Mouse (Mus musculus): ENCODE results near the gene Cst6.
"Not testable (repeated sequence)": the region's sequence is repeated elsewhere in the genome, so short reads cannot be mapped to it uniquely, and the experiment has no call there.

Gene Cst6

DNA sequence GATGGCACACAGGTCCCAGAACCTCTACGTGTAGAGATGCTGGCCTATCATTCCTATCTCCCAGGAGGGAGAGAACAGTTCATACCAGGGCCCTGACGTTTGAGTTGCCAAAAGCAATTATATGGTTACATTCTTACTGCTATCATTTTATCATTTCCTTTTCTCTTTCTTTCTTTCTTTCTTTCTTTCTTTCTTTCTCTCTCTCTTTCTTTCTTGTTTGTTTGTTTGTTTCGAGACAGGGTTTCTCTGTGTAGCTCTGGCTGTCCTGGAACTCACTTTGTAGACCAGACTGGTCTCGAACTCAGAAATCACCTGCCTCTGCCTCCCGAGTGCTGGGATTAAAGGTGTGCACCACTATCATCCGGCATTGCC, at the start of gene Cst6:
Gene Cst6, minus strand, starts transcription at position 73 of the 372 bp plus-strand sequence.
- DNase-seq = not testable (repeated sequence)

DNA sequence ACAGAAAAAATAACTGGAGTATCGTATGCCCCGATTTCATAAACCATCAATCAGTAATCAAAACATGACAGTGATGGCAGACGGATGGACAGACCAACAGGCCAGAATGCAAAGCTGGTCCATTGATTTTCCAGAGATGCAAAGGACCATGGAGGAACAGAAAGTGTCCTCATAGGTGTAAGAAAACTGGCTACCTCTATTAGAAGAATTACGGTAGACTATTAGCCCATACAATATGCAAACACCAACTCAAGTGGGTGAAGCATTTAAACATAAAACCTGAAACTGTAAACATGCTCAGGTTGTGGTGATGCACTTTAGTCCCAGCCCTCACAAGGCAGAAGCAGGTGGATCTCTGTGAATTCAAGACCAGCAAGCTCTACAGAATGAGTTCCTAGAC, 46.0 kb upstream of the Cst6 start:
- DNase-seq = no peak

DNA sequence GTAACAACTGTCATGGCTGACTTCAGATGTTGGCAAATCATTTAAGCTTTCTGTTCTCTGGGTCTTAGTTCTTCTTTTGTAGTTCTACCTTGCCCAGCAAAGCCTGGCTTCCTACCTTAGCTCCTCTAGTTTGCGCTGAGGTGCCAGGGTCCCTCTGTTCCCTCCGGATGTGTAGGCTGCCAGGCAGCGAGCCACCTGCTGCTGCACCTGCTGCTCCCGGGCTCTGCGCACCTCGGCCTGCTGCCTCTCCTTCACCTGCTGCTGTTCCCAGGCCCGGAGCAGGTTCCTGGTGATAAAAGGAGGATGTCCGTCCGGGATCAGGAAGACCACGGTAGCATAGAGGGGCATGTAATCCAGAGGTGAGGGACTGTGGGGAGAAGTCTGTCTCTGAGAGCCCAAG, 44.8 kb upstream of the Cst6 start:
- no peak for DNase-seq

DNA sequence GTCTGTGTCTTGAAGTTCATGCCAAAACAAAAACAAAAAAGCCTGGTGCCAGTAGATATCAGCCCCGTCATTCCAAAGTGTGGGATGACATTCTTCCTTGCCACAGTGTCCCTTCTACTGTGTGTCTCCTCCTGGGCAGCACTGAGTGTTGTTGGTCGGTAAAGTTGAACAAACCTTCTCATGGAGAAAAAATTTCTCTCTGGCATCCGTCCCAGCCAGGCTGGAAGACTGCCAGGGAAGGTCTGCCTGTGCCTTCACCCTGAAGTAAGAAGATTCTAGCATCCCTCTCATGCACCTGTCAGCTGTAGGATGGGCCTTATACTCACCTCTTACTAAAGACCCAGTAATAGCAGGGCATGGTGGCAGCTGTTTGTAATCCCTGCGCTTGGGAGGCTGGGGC, 43.5 kb upstream of the Cst6 start:
- DNase-seq = peak; percentile 34

DNA sequence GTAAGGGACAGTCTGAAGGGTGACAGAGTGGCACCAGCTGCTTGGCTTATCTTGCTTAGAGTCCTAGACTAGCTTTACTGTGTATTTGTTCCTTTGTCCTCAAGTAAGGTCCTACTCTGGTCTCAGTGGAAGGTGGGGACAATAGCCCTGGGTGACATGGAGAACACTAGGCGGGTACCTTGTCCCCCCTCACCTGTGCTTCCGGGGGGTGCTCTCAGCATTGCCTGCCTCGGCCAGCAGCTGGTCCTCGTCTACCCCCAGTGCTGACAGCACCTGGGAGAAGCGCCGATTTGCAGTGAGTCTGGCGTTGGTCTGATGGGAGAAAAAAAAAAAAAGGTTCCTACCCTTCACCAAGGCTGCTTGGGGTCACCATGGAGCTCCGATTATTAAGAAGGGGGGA, 41.0 kb upstream of the Cst6 start:
- no peak for DNase-seq

DNA sequence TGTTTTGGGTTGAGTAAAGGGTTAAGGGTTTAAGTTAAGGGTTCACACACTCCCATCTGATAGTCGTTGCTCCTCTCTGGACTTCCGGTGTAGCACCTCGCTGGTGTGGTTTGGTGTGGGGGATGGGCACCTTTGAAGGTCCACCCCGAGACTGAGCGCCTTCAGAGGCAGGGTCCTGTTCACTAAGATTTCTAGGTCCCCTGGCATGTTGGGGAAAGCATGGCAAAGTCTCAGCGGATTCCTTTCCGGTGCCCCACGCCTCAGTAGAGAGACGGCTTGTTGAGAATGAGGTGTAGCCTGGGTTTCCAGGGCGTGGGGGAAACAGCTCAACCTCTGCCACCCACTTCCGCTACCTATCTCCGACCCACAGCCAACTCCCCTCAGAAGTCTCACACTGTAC, 40.3 kb upstream of the Cst6 start:
- no peak for DNase-seq

DNA sequence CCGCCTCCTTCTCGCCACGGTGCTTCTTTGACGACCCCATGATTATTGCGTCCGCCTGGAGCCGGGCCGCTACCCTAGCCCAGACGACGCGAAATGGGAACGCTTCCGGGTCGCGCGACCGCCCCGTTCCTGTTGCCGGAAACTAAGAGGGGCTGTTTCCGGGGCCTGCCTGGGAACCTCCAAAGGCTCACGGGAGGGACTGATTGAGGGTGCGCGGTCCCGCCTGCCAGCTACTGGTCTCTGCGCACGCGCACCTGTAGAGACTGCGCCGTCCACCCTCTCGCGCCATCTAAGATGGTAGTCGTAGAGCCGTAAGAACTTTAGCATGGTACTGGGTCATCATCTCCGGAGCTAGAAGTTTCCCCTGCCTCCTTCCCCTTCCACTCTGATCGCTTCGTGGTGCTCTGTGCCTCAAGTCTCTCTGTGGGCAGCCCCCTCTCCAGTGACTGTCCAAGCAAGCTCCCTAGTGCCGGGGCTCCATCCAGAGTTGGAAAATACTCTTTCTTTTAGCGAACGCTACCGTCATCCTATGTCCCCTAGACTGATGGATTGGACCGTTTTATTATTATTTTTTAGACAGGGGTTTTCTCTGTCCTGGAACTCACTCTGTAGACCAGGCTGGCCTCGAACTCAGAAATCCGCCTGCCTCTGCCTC, 39.3 kb upstream of the Cst6 start, which contains the start of gene Sart1:
Gene Sart1, minus strand, starts transcription at position 116 of the 655 bp plus-strand sequence.
- DNase-seq = peak; percentile 92

DNA sequence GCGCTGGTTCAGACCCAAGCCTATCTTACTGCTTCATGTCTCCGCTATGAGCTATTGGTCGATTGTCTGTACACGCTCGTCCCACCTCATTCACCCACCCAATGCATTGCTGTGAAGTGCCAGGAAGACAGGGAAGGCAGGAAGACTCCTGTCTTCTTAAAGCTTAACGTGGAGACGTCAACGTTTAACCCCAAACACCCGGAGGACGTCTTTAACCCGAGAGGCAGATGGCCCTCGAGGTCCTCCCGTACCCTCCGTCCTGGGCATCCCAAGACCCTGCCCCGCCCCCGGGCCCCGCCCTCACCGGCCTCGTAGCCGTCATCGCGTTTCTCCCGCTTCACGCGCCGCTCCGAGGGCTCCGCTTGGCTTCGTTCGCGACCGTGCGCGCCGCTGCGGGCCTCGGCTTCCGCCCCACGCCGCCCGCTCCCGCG, 38.7 kb upstream of the Cst6 start:
- peak; percentile 28 for DNase-seq

DNA sequence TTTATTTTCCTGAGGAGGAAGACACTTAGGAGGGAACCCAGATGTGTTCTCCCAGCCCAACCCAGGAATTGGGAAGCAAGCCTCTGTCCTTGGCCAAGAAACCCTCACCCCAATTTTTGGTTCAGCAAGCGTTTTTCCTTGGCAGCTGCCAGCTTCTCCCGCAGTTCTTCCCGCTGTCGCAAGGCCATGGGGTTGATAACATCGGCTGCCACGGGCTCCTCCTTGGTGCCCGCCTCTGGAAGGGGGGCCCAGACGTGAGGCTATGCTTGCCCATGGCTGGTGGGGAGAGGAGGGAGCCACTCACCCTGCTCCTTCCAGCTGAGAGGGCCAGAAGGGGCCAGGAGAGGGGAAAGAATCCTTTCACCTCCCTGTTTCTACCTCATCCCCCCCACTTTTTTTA, 35.3 kb upstream of the Cst6 start:
- no peak for DNase-seq

DNA sequence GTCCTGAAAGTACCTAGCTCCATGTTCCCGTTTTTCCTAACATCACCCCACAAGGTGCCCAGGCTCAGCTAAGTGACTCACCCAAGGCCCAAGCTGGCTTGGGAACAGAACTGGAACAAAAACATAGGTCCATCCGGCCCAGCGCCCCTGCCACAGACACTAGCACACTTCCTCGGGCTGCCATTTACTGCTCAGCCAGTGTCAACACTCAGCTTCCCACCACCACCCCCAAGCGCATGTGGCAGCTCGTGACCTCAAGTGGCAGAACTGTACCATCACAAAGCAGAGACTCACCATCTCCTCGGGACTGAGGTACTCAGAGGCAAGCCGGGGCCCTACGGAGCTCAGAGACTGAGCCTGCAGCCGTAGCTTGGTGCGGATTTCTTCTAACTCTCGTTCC, 34.0 kb upstream of the Cst6 start:
- no peak for DNase-seq

DNA sequence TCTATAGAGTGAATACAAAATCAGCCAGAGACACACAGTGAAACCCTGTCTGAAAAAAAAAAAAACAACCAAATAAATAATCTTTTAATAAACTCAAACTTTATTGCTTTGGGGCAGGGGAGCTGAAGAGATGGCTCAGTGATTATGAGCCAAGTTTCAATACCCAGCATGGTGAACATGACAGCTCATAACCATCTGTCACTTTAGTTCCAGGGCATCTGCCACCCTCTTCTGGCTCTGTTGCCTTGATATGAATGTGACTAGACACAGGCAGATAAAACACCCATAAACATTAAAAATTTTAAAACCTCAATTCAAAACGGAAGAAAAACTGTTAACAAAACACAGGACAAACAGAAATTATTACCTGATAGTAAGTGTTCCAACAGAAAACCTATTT, 28.1 kb upstream of the Cst6 start:
- DNase-seq = no peak

DNA sequence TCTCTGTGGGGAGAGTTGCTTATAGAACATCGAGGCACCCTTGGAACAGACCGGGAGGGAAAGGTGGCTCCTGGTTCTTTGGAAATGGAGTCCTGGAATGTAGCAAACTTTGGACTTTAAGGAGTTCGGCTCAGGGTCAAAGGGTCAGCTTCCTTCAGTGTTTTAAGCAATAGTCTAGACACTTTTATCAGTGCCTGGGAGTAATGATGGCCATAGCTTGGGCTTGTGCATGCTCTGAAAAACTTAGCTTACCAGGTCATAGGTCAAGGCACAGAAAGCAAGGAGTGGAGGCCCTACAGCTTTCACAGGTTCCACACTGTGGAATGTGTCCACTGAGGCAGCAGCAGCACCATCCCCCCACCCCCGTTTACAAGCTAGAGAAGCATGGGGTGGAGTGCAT, 25.4 kb upstream of the Cst6 start:
- no peak for DNase-seq

DNA sequence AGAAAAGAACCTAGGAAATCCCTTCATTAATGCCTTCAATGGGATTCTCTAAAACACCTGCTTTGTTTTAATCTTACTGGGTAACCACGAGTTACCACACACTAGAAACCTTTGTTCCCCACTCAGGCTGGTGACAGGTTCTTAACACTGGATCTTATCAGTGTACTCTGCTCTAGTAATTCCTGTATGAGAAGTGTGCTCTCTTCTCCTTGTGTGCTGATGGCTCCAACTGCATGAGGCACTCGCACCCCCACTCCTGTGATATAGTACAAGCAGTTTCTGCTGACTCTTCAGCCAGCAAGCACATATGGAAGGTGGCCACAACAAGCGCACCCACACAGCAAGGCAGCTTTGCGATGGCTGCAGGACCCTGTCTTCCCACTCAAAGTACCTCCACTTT, 24.8 kb upstream of the Cst6 start:
- no peak for DNase-seq

DNA sequence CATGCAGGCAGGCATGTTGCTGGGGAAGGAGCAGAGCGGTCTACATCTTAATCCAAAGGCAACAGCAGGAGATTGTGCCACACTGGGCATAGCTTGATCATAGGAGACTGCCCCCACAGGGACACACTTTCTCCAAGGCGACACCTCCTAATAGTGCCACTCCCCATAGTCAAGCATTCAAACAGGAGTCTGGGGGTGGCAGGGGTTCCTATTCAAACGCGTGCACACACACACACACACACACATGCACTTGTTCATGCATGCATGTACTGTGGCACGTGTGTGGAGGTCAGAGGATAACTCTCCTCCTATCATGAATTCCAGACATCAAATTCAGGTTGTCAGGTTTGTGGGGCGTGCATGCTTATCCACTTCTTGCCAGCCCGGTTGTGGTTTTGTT, 23.4 kb upstream of the Cst6 start:
- no peak for DNase-seq

DNA sequence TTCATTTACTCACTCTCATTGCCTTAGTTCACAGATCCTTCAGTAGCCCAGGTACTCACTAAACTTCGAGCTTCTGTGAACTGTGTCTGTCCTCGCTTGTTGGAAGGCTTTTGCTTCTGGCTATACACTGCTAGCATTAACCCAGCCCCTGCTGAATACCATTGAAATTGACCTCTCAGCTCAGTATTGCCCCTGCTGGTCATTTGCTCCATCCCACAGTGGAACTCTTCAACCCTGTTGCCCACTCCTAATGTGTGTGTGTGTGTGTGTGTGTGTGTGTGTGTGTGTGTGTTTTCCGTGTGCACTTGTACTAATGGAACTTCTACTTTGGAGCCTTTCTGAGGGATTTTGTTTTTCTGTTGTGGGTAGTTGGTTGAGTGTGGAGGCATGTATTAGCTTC, 21.6 kb upstream of the Cst6 start:
- no peak for DNase-seq

DNA sequence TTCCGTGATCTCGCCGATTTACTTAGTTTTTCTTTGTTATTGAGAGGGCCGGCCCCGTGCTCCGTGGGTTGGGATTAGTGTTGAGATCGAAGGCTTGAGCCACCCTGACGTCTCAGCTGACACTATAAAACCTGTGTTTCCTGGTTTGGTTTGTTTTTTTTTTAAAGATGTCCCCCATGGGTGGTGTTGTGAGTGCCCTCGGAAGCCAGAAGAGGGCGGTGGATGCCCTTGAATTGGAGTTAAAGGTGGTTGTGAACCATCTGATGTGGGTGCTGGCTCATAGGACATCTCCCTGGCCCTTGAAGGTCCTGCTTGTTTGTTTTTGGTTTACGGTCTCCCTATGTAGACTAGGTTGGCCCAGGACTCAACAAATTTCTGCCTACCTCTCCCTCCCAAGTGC, 18.1 kb upstream of the Cst6 start:
- no peak for DNase-seq

DNA sequence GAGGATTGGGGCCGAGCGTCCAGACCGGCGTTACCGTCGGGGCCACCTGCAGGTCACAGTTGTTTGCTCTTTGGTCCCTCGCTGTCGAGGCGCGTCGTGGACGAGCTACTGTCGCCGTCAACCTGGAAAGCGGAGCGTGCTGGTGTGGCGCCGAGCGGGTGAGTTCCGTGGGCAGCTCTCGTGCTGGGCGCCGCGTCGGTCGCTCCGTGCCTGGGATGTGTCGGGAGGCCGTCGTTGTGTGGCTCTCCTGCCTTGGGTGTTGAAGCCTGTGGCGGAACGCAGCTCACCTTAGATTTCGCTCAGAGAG, 17.6 kb upstream of the Cst6 start, which contains the start of gene Banf1:
Gene Banf1, minus strand, starts transcription at position 116 of the 307 bp plus-strand sequence.
- no peak for DNase-seq

DNA sequence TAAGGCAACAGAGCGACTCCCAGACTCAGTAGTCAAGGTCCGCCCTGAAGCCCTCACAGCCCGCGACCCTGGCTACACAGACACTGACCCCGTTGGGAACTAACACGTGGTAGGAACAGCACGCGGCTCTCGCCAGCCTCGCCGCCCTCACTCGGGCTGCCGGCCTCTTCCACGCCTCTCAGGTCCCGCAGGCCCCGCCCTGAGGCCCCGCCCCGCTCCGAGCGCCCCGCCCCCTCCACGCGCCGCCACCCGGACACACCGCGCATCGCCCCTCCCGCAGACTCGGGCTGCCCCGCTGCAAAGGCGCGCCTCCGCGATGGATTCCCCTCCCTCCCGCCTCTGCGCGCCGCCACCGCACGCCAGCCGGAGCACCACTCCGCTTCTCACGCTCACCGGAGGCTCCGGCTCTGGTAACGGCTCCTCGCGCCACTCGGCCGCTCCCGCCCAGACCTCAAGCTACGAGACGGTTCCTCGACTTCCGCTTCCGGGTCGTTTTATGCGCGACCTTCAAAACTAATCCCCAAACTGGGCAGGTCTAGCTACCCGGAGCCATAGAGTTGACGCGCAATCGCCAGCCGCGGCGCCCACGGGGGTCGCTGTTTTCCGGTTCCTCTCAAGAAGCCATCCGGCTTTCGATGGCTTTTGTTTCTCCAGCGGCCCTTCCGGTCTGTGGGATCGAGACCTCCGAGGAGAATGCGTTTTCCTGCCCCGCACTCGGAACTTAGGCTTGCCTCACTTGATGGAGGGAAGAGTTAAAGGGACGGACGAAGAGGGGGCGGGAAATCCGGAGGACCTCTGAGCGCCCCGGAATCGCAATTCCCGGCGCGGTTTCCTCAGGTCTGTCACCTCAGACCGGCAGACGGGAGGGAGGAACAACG, 17.0 kb upstream of the Cst6 start, which contains the start of gene Eif1ad:
Gene Eif1ad, plus strand, starts transcription at position 567 of the 878 bp plus-strand sequence.
- DNase-seq = peak; percentile 93

DNA sequence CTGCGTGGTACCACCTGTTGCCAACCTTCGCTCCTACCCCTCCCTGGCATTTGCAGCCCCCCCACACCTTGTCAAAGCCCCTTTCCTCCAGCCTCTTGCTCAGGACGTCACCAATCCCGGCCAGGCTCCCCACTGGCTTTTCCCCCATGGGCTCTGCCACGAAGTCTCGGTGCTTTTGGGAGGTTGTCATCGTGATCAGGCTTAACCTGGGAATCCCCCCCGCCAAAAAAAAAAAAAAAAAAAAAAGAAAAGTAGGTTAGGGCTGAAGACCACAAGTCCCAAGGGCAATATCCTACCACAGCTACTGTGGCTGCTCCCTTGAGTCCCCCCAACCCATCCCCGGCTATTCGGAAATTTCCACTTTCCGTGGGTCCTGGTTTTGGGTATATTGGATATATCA, 16.4 kb upstream of the Cst6 start:
- DNase-seq = no peak

DNA sequence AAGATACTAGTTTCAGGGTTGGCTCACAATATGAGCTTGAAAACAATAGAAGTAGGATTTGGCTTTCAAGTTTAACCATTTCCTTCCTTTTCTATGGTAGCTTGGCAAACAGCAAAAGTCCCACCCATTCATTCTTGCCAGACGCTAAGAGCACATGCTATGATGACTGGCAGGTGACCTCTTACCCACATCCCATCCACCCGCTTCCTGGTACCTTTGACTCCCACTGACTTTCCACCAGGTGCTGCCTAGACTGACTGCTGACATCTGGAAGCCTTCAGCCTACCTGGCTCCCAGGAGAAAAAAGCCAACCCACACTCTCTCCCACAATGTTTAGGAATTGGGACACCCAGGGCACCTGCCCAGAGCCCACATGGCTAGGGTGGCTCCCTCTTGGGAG, 14.8 kb upstream of the Cst6 start:
- no peak for DNase-seq

DNA sequence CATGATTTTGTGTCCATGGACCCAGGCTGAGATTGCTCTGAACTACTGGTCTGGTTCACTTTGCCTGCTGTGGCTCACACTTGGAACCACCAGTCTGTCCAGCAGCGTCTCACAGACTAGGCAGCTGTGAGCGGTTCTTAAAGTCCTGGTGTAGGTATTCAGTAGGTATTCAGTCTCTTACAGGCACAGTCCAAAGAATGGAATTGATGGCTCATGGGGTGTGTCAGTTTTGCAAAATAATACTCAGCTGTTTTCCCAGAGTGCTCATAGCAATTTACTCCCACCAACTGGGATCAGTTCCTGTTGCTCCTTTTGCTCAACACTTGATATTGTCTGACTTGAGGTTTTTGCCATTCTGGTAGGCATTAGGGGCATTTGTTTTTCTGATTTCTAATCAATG, 12.8 kb upstream of the Cst6 start:
- no peak for DNase-seq

DNA sequence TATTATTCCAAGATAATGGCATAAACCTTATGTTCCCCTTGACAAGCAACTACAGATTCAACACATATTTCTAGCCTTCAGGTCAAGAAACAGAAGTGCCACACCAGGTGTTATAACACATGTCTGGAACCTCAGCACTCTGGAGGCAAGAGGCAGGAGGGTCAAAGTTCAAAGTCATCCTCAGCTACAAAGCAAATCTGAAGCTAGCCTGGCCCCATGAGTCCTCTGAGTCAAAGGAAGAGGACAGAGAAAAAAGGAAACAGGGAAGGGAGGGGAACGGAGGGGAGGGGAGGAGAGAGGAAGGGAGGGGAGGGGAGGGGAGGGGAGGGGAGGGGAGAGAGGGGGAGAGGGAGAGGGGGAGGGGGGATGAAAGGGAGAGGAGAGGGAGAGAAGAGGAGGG, 6.7 kb upstream of the Cst6 start:
- no peak for DNase-seq

DNA sequence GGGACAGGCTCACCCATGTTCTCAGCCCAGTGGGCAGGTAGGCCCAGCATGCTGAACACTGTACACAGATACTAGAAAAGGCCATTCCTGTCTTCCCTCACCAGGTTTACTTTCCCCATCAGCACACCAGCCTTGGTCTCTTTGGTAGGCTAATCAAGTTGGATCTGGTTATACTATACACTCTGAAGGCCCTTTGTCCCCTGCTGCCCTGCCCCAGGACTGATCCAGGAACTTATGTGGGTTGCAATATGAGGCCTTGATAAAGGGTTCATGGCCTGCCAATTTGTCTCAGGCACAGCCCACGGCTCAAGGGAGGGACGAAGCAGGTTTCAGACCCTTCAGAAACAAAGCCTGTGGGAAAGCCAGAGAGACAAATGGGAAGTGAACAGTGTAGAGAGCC, 4.2 kb upstream of the Cst6 start:
- DNase-seq = no peak

Data from right cerebral cortex, postnatal 4 days (tissue).